Mouse (Mus musculus): ENCODE results near the gene Olfr103.

GRCm38 (mm10) chr17:37308483-37308882 is 31.0 kb downstream of the Olfr103 start:
- TF ChIP-seq MAFK (IDR thresholded peaks at IDR 0.05; ENCODE audit: insufficient read depth, low read depth, low read length) (no peak), CHD2 (IDR thresholded peaks at IDR 0.05; ENCODE audit: low read depth, low read length) (no peak), HCFC1 (IDR thresholded peaks at IDR 0.05; ENCODE audit: borderline replicate concordance, insufficient read depth, low read length) (no peak)
